Mouse (Mus musculus) forebrain, embryonic 10.5 days (tissue): ENCODE data around the gene Snx13. TPM values are rescaled to one million over a fixed set of nuclear protein-coding genes. Genes with fewer than 3 reads are reported as not detected.
A peak's percentile ranks its signal among the peaks of the same experiment; 100 is the strongest.

Source experiments
- DNase-seq: peaks from one replicate; pipeline ENCODE4 v3.0.0-alpha.2; 2017; ENCODE audit warnings: low spot score; ENCODE audit errors: extremely low spot score
- H3K27ac ChIP-seq: fragments of 300-500 bp; sonication (generic); 2 replicates; pipeline ENCODE4 v1.5.1; 2016; ENCODE audit warnings: mild to moderate bottlenecking
- H3K27me3 ChIP-seq: fragments of 300-500 bp; sonication (generic); 2 replicates; pipeline ENCODE4 v1.6.1; 2016; ENCODE audit warnings: mild to moderate bottlenecking; ENCODE audit not compliant: poor library complexity, severe bottlenecking
- H3K36me3 ChIP-seq: fragments of 300-500 bp; sonication (generic); replicated peaks from 2 replicates; pipeline ENCODE4 v1.6.1; 2016; ENCODE audit warnings: mild to moderate bottlenecking, moderate library complexity
- H3K4me1 ChIP-seq: fragments of 300-500 bp; sonication (generic); 2 replicates; pipeline ENCODE4 v1.6.1; 2016
- H3K4me3 ChIP-seq: fragments of 300-500 bp; sonication (generic); 2 replicates; pipeline ENCODE4 v1.5.1; 2016; ENCODE audit warnings: mild to moderate bottlenecking, moderate library complexity
- H3K9me3 ChIP-seq: fragments of 300-500 bp; sonication (generic); 2 replicates; pipeline ENCODE4 v1.6.1; 2016; ENCODE audit warnings: mild to moderate bottlenecking, moderate library complexity
- WGBS: fragments of 180-500 bp; shearing (Covaris S2); methylation state at CpG from one replicate; pipeline ENCODE4 v1.1.7; 2016; 5-methylcytosine and 5-hydroxymethylcytosine counted together
- polyA plus RNA-seq: library from polyadenylated mRNA; unstranded; fragments of >200 nt; fragmentation: Nextera tagmentation; extraction: Ambion mirVana; gene quantifications from 2 replicates; pipeline ENCODE4 v1.2.1, GENCODE M21; 2016

The Snx13 gene
- polyA plus RNA-seq, 1 experiment from 2014 or later, result 16.6 TPM

DNA sequence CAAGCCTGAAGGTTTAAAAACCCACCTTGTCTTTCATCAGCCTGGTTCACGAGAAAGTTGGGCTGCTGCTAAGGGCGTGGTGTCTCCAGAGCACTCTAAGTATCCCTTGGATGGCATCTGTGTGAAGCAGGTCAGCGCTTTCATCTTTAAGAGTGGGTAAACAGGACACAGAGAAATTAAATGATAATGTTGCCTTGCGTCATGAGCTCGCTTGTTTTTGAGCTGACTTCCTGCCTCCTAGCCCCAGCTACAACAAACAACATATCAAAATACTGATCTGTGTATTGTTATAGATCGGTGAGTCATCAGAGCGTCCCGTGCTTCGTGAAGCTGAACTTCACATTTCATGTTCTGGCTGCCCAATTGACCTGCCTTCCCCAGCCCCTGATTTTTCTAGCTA lies 25.7 kb upstream of the Snx13 start:
- DNase-seq, result no peak
- H3K9me3 ChIP-seq, result no peaks in the 10 kb centered on the region
- no peak overlapping the region for H3K4me3 ChIP-seq
- peaks cover 5% of the 10 kb centered on the region; the same call in 1 of the 2 replicates for H3K4me1 ChIP-seq
- no peaks in the 10 kb centered on the region for H3K27me3 ChIP-seq
- 92% methylated on average over 9 of the region's 9 CpGs for WGBS
- no peaks in the 10 kb centered on the region for H3K36me3 ChIP-seq
- no peak overlapping the region for H3K27ac ChIP-seq

DNA sequence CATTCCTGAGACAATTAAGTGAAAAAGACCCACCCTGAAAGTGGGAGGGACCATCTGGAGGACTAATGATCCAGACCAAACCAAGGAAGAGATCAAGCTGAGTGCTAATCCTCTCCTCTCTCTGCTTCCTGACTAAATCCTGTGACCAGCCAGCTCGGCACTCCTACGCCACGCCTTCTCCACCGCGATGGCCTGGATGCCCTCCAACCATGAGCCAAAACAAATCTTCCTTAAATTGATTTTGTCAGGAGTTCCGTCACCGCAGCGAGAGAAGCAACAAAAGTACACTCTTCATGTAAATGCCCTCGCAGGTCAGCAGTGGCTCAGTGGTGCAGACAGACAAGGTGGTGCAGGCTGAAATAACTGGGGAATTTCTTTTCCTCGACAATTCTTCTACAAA lies 24.9 kb upstream of the Snx13 start:
- no peaks in the 10 kb centered on the region for H3K27me3 ChIP-seq
- H3K4me1 ChIP-seq, result peaks cover 8% of the 10 kb centered on the region; the same call in 1 of the 2 replicates
- H3K4me3 ChIP-seq, result no peak overlapping the region
- 62% methylated on average over 10 of the region's 10 CpGs for WGBS
- H3K9me3 ChIP-seq, result no peaks in the 10 kb centered on the region
- H3K36me3 ChIP-seq, result no peaks in the 10 kb centered on the region
- H3K27ac ChIP-seq, result no peak overlapping the region
- DNase-seq, result no peak

DNA sequence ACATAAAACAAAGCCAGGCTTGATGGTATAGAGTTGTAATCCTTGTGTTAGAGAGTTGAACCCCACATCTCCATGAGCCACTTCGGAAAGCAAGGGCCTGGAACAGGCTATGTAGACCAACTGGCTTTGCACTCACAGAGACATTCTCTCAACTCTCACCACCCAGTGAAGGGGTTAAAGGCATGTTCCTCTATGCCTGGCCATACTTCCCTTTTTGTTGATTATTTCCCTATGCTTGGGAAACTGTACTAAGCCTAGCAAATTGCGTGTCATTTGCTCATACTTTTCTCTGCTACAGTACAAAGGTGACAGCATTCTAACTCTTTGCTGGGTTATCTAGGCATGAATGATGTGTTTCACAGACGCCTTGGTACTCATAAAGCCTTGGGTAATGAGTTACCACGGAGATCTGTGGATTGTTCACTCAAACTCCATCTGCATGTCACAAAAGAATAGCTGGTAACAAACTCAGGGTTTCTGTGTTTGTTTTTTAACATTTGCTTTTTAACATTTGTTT lies 21.0 kb upstream of the Snx13 start:
- H3K4me3 ChIP-seq, result no peak overlapping the region
- H3K27ac ChIP-seq, result no peak overlapping the region
- H3K9me3 ChIP-seq, result no peaks in the 10 kb centered on the region
- WGBS, result 80% methylated on average over 4 of the region's 4 CpGs
- H3K27me3 ChIP-seq, result no peaks in the 10 kb centered on the region
- H3K36me3 ChIP-seq, result no peaks in the 10 kb centered on the region
- peaks cover 11% of the 10 kb centered on the region; the same call in 1 of the 2 replicates for H3K4me1 ChIP-seq
- DNase-seq, result no peak

DNA sequence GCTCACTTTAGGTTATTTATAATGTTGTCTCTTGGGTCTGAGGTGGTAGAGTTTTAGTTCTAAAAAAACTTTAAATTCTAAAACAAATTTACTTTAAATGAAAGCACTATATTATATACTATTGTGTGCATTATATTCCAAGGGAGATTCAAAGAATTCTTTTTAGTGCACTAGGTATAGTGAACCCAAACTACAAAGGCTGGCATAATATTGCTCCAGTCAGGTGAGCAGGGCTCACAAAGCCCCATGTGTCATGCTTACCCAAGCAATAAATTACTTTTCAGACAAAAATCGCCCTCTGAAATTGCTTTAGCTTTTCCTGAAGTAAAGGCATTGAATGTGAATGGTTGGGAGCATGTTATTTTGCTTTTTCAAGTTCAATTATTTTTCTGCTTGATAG lies 19.5 kb upstream of the Snx13 start:
- 44% methylated on average over 1 of the region's 1 CpGs for WGBS
- Histone ChIP-seq H3K36me3 (no peaks in the 10 kb centered on the region), H3K9me3 (no peaks in the 10 kb centered on the region), H3K4me1 (peaks cover 11% of the 10 kb centered on the region; the same call in 1 of the 2 replicates), H3K27ac (no peak overlapping the region), H3K27me3 (no peaks in the 10 kb centered on the region), H3K4me3 (no peak overlapping the region)
- DNase-seq, result no peak

GRCm38 (mm10) chr12:35038668-35039570 lies 8.1 kb upstream of the Snx13 start:
- Histone ChIP-seq H3K27me3 (no peaks in the 10 kb centered on the region), H3K4me3 (no peak overlapping the region), H3K4me1 (no peaks in the 10 kb centered on the region), H3K27ac (no peak overlapping the region), H3K9me3 (no peaks in the 10 kb centered on the region), H3K36me3 (no peaks in the 10 kb centered on the region)
- 41% methylated on average over 14 of the region's 14 CpGs for WGBS
- no peak for DNase-seq

- no peak overlapping the region for H3K27ac ChIP-seq
- no peaks in the 10 kb centered on the region for H3K27me3 ChIP-seq
- whole genome bisulfite sequencing, result 82% methylated on average over 5 of the region's 5 CpGs
- no peaks in the 10 kb centered on the region for H3K9me3 ChIP-seq
- no peak for DNase-seq
- H3K4me3 ChIP-seq, result no peak overlapping the region
- no peaks in the 10 kb centered on the region for H3K4me1 ChIP-seq
- no peaks in the 10 kb centered on the region for H3K36me3 ChIP-seq
Observed at GRCm38 (mm10) chr12:35039571-35039936, 7.4 kb upstream of the Snx13 start.

DNA sequence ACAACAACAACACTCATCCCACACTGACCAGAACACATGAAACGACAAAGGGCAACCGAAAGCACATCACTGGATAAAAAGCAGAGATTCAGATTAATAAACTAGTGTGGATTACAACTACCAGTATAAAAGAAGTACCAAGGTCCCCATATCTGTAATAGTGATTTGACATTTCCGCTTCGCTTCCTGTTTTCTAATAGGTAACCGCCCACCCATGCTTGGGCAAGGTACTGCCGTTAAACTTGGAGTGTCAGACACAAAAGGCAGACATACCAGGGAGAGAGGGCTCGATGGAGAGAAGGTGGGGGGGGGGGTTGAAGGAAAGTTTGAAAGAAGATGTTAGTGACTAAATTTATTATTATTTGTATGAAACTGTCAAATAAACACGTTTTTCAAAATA lies 5.0 kb upstream of the Snx13 start:
- Histone ChIP-seq H3K4me1 (0 out of 2 replicates have a peak, but pooled peaks cover 9% of the 10 kb centered on the region), H3K27ac (no peak overlapping the region), H3K27me3 (no peaks in the 10 kb centered on the region), H3K36me3 (no peaks in the 10 kb centered on the region), H3K4me3 (no peak overlapping the region), H3K9me3 (no peaks in the 10 kb centered on the region)
- no peak for DNase-seq
- WGBS, result 78% methylated on average over 8 of the region's 8 CpGs

- peak overlapping the region; percentile 97 for H3K4me3 ChIP-seq
- no peaks in the 10 kb centered on the region for H3K27me3 ChIP-seq
- peak overlapping the region; percentile 97 for H3K27ac ChIP-seq
- H3K36me3 ChIP-seq, result no peaks in the 10 kb centered on the region
- WGBS, result under 1% methylated on average over 36 of the region's 36 CpGs
- H3K9me3 ChIP-seq, result no peaks in the 10 kb centered on the region
- H3K4me1 ChIP-seq, result peaks cover 31% of the 10 kb centered on the region
- DNase-seq, result no peak
Observed at GRCm38 (mm10) chr12:35046310-35046998, 532 bp upstream of the Snx13 start.

GRCm38 (mm10) chr12:35047320-35048225 lies 587 bp downstream of the Snx13 start:
- Histone ChIP-seq H3K27me3 (no peaks in the 10 kb centered on the region), H3K9me3 (no peaks in the 10 kb centered on the region), H3K36me3 (no peaks in the 10 kb centered on the region), H3K4me3 (peak overlapping the region; percentile 97), H3K27ac (peak overlapping the region; percentile 97), H3K4me1 (peaks cover 34% of the 10 kb centered on the region)
- peak; percentile 65 for DNase-seq
- WGBS, result under 1% methylated on average over 65 of the region's 65 CpGs

GRCm38 (mm10) chr12:35048891-35049290 lies 1.9 kb downstream of the Snx13 start:
- Histone ChIP-seq H3K36me3 (no peaks in the 10 kb centered on the region), H3K4me3 (no peak overlapping the region; the same call in 1 of the 2 replicates), H3K4me1 (peaks cover 34% of the 10 kb centered on the region), H3K27ac (no peak overlapping the region), H3K9me3 (no peaks in the 10 kb centered on the region), H3K27me3 (no peaks in the 10 kb centered on the region)
- no peak for DNase-seq
- WGBS, result 94% methylated on average over 3 of the region's 3 CpGs

- H3K36me3 ChIP-seq, result no peaks in the 10 kb centered on the region
- peaks cover 32% of the 10 kb centered on the region for H3K4me1 ChIP-seq
- WGBS, result 78% methylated on average over 3 of the region's 3 CpGs
- no peak overlapping the region for H3K4me3 ChIP-seq
- no peak overlapping the region for H3K27ac ChIP-seq
- no peak for DNase-seq
- no peaks in the 10 kb centered on the region for H3K27me3 ChIP-seq
- no peaks in the 10 kb centered on the region for H3K9me3 ChIP-seq
Observed at GRCm38 (mm10) chr12:35050501-35050900, 3.5 kb downstream of the Snx13 start.
